Mouse (Mus musculus) embryonic facial prominence, embryonic 11.5 days (tissue): ENCODE results near the gene Tmem263. TPM values are rescaled to one million over a fixed set of nuclear protein-coding genes. Genes with fewer than 3 reads are reported as not detected.

ENCODE experiments used
- ATAC-seq: fragments of 200-750 bp; cut with Nextera tagmentation; replicated peaks from 2 replicates; pipeline ENCODE4 v1.8.0; 2017; ENCODE audit warnings: low read depth; ENCODE audit not compliant: insufficient number of reproducible peaks, low FRiP score, low TSS enrichment
- DNase-seq: peaks from one replicate; pipeline ENCODE4 v3.0.0-alpha.2; 2015; ENCODE audit warnings: low spot score
- H3K27ac ChIP-seq: fragments of 300-500 bp; sonication (generic); replicated peaks from 2 replicates; pipeline ENCODE4 v1.5.1; 2014; ENCODE audit warnings: mild to moderate bottlenecking, low read depth, low read length, control low read depth
- H3K27me3 ChIP-seq: fragments of 300-500 bp; sonication (generic); 2 replicates; pipeline ENCODE4 v1.6.1; 2014; ENCODE audit warnings: mild to moderate bottlenecking, low read length, moderate library complexity, mixed read lengths; ENCODE audit not compliant: control insufficient read depth, insufficient read depth
- H3K36me3 ChIP-seq: fragments of 300-500 bp; sonication (generic); replicated peaks from 2 replicates; pipeline ENCODE4 v1.6.1; 2014; ENCODE audit warnings: low read depth, mild to moderate bottlenecking, low read length, moderate library complexity, mixed read lengths; ENCODE audit not compliant: control insufficient read depth, insufficient read depth
- H3K4me1 ChIP-seq: fragments of 300-500 bp; sonication (generic); 2 replicates; pipeline ENCODE4 v1.6.1; 2014; ENCODE audit warnings: low read length, mixed read lengths; ENCODE audit not compliant: control insufficient read depth, insufficient read depth
- H3K4me2 ChIP-seq: fragments of 300-500 bp; sonication (generic); 2 replicates; pipeline ENCODE4 v1.6.1; 2014; ENCODE audit warnings: low read depth, mild to moderate bottlenecking, control low read depth, low read length, moderate library complexity
- H3K4me3 ChIP-seq: fragments of 300-500 bp; sonication (generic); 2 replicates; pipeline ENCODE4 v1.5.1; 2014; ENCODE audit warnings: low read depth, low read length, control low read depth
- H3K9ac ChIP-seq: fragments of 300-500 bp; sonication (generic); replicated peaks from 2 replicates; pipeline ENCODE4 v1.6.1; 2014; ENCODE audit warnings: mild to moderate bottlenecking, control low read depth, low read length
- H3K9me3 ChIP-seq: fragments of 300-500 bp; sonication (generic); replicated peaks from 2 replicates; pipeline ENCODE4 v1.6.1; 2016; ENCODE audit warnings: mild to moderate bottlenecking, low read length, inconsistent platforms, mixed read lengths; ENCODE audit not compliant: control insufficient read depth
- WGBS: fragments of 180-500 bp; shearing (Covaris S2); extraction: QIAGEN DNeasy Blood & Tissue Kit; methylation state at CpG from one replicate; pipeline ENCODE4 v1.1.7; 2014; 5-methylcytosine and 5-hydroxymethylcytosine counted together
- polyA plus RNA-seq: library from polyadenylated mRNA; unstranded; fragments of >200 nt; fragmentation: Nextera tagmentation; extraction: Ambion mirVana; gene quantifications from 2 replicates; pipeline ENCODE4 v1.2.1, GENCODE M21; 2014

The Tmem263 gene
- 75.0 and 81.6 TPM in 2 replicates for polyA plus RNA-seq

GRCm38 (mm10) chr10:85102247-85103084 is at the start of gene Tmem263, which contains the start of gene Fhl4:
Tmem263 (plus strand) TSS chr10:85102627.
Fhl4 (minus strand) TSS chr10:85102495.
- WGBS: under 1% methylated on average over 41 of the region's 96 CpGs
- H3K4me3 ChIP-seq: peak within 1 kb of the TSS; percentile 90
- DNase-seq: peak; percentile 96
- no peaks in the 10 kb centered on the region for H3K27me3 ChIP-seq
- peak within 1 kb of the TSS; percentile 88 for H3K4me2 ChIP-seq
- H3K9me3 ChIP-seq: no peaks in the 10 kb centered on the region
- no peaks in the 10 kb centered on the region for H3K4me1 ChIP-seq
- peak within 1 kb of the TSS; percentile 56 for H3K27ac ChIP-seq
- H3K36me3 ChIP-seq: no peaks in the 10 kb centered on the region
- ATAC-seq: peak; percentile 93
- peak within 1 kb of the TSS; percentile 94 for H3K9ac ChIP-seq

- Histone ChIP-seq H3K4me3 (no peak overlapping the region), H3K4me2 (no peak overlapping the region), H3K27me3 (no peaks in the 10 kb centered on the region), H3K9ac (no peak overlapping the region), H3K9me3 (no peaks in the 10 kb centered on the region), H3K4me1 (no peaks in the 10 kb centered on the region), H3K36me3 (no peaks in the 10 kb centered on the region), H3K27ac (no peak overlapping the region)
- DNase-seq (no peak), ATAC-seq (no peak)
- WGBS: 88% methylated on average over 2 of the region's 2 CpGs
Measured at GRCm38 (mm10) chr10:85054876-85055275, 47.6 kb upstream of the Tmem263 start.

DNA sequence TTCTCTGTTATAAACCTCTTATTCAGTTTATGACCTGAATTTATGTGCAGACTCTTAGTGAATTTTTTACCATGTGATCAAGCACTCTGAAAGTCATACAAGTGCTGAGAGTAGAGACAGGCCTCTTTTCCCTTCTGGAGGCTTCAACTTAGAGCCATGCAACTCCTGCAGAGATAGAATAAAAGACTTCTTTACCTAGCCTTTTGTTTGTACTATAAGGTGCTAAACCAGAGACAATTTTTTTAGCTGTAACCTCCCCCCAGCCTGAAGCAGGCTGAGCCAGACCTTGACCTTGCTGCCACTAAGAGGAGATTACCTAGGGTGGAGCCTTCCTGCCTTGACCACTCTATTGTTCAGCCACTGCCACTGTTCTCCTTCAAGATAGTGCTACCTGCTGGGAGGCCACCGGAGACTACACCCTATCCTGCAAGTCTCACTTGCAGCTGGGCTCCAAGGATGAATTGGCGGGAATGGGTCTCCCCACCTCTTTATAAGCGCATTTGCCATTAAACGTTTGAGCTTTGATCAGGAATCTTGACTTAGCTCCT is 30.7 kb upstream of the Tmem263 start:
- Histone ChIP-seq H3K4me3 (no peak overlapping the region), H3K4me1 (no peaks in the 10 kb centered on the region), H3K9ac (no peak overlapping the region), H3K4me2 (no peak overlapping the region), H3K27ac (no peak overlapping the region), H3K27me3 (no peaks in the 10 kb centered on the region), H3K36me3 (no peaks in the 10 kb centered on the region), H3K9me3 (no peaks in the 10 kb centered on the region)
- DNase-seq (no peak), ATAC-seq (no peak)
- WGBS: 72% methylated on average over 4 of the region's 4 CpGs

DNA sequence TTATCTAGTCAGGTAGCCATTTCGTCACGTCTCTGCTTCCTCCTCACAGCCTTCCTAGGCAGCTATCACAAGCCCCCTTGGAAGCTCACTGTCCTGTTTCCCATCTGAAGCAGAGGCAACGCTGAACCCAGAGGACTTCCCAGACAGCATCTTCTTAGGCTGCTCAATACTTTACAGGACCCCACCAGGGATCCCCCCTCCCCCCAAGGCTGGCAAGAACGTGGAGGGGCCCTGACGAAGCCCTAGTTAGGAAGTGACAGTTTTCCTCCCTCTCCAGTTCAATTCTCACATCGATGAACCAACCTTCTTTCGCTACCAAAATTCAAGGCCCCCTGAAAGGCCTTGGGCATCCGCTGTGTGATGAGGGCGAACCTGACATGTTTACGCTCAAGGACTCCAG is 586 bp upstream of the Tmem263 start:
- Histone ChIP-seq H3K4me1 (no peaks in the 10 kb centered on the region), H3K27me3 (no peaks in the 10 kb centered on the region), H3K9ac (peak overlapping the region; percentile 94), H3K27ac (peak overlapping the region; percentile 56), H3K4me3 (peak overlapping the region; percentile 90), H3K9me3 (no peaks in the 10 kb centered on the region), H3K36me3 (no peaks in the 10 kb centered on the region), H3K4me2 (peak overlapping the region; percentile 81)
- ATAC-seq: no peak
- under 1% methylated on average over 10 of the region's 10 CpGs for WGBS
- peak; percentile 36 for DNase-seq

GRCm38 (mm10) chr10:85103085-85103885 is 858 bp downstream of the Tmem263 start:
- Histone ChIP-seq H3K9ac (peak overlapping the region; percentile 94), H3K4me2 (peak overlapping the region; percentile 88), H3K27ac (peak overlapping the region; percentile 28; the same call in 1 of the 2 replicates), H3K9me3 (no peaks in the 10 kb centered on the region), H3K4me3 (peak overlapping the region; percentile 90), H3K4me1 (no peaks in the 10 kb centered on the region), H3K36me3 (no peaks in the 10 kb centered on the region), H3K27me3 (no peaks in the 10 kb centered on the region)
- ATAC-seq: peak; percentile 63; the same call in 1 of the 2 replicates
- WGBS: under 1% methylated on average over 34 of the region's 34 CpGs
- peak; percentile 45 for DNase-seq

- 88% methylated on average over 4 of the region's 4 CpGs for WGBS
- Histone ChIP-seq H3K4me3 (no peak overlapping the region), H3K4me1 (no peaks in the 10 kb centered on the region), H3K27me3 (no peaks in the 10 kb centered on the region), H3K27ac (no peak overlapping the region), H3K4me2 (no peak overlapping the region), H3K9ac (no peak overlapping the region), H3K36me3 (no peaks in the 10 kb centered on the region), H3K9me3 (no peaks in the 10 kb centered on the region)
- ATAC-seq (no peak), DNase-seq (no peak)
Measured at GRCm38 (mm10) chr10:85114409-85114808, 12.0 kb downstream of the Tmem263 start.

DNA sequence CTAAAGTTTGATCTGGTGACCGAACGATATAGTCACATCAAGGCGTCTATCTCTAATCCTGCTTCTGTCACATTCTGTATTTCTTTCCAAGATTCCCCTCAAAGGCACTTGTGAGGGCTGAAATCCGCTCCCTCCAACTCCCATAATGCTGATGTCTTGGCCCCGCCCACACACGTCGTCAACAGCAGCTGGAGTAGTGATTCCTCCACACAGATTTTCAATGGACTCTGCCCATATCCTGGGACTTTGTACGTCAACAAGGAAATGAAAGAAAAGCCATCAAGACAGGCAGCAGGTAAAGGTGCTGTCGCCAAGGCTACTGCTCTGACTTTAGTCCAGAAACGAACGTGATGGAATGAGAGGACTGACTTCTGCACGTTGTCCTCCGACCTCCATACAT is 22.8 kb downstream of the Tmem263 start:
- Histone ChIP-seq H3K27ac (no peak overlapping the region), H3K4me2 (no peak overlapping the region), H3K36me3 (no peaks in the 10 kb centered on the region; the same call in 1 of the 2 replicates), H3K27me3 (no peaks in the 10 kb centered on the region), H3K4me3 (no peak overlapping the region), H3K4me1 (no peaks in the 10 kb centered on the region), H3K9ac (no peak overlapping the region), H3K9me3 (no peaks in the 10 kb centered on the region)
- DNase-seq (no peak), ATAC-seq (no peak)
- 88% methylated on average over 13 of the region's 13 CpGs for WGBS
